Mouse (Mus musculus) right cerebral cortex, postnatal 10 days (tissue): ENCODE data around the gene Gpr33.

Experiments used
- DNase-seq, 2 experiments: peaks; one replicate each; pipeline ENCODE4 v3.0.0; 2021; ENCODE audit warnings: low spot score in 2 of 2

The Gpr33 gene

GRCm38 (mm10) chr12:51985163-51985748 lies 42.6 kb downstream of the Gpr33 start:
- no peak for DNase-seq

GRCm38 (mm10) chr12:51983625-51984024 lies 44.2 kb downstream of the Gpr33 start:
- DNase-seq, result no peak

GRCm38 (mm10) chr12:51976531-51976930 lies 51.3 kb downstream of the Gpr33 start:
- no peak for DNase-seq

- DNase-seq, result no peak
These were observed 53.5 kb downstream of the Gpr33 start for GRCm38 (mm10) chr12:51974381-51974780.
